Mouse (Mus musculus): ENCODE measurements at regions not wholly inside any gene's neighbourhood (a gene's known extent, or its start where the extent isn't known, plus 50 kb on each side); places are given as distances from the start of the nearest gene placed in this dataset.

GRCm38 (mm10) chr1:42231897-42232296, 463.7 kb upstream of the Pou3f3 start:
- no peak for DNase-seq (ENCODE audit: low read depth, low spot score)

GRCm38 (mm10) chr1:42232716-42233115, 462.9 kb upstream of the Pou3f3 start:
- DNase-seq (ENCODE audit: low read depth, low spot score), result no peak

- peak; percentile 37 for DNase-seq (ENCODE audit: low read depth, low spot score)
Measured at GRCm38 (mm10) chr1:42233289-42233688, 462.3 kb upstream of the Pou3f3 start.

- DNase-seq (ENCODE audit: low read depth, low spot score), result no peak
Measured at GRCm38 (mm10) chr1:42236466-42237010, 459.0 kb upstream of the Pou3f3 start.

- DNase-seq (ENCODE audit: low read depth, low spot score), result no peak
Measured at GRCm38 (mm10) chr1:42238408-42238807, 457.2 kb upstream of the Pou3f3 start.

- no peak for DNase-seq (ENCODE audit: low read depth, low spot score)
Measured at GRCm38 (mm10) chr1:42241172-42241571, 454.4 kb upstream of the Pou3f3 start.

GRCm38 (mm10) chr1:42241601-42242220, 453.9 kb upstream of the Pou3f3 start:
- DNase-seq (ENCODE audit: low read depth, low spot score), result no peak

- peak; percentile 55 for DNase-seq (ENCODE audit: low read depth, low spot score)
Measured at GRCm38 (mm10) chr1:42242586-42243457, 452.7 kb upstream of the Pou3f3 start.

GRCm38 (mm10) chr1:42243458-42243855, 452.1 kb upstream of the Pou3f3 start:
- peak; percentile 51 for DNase-seq (ENCODE audit: low read depth, low spot score)

GRCm38 (mm10) chr1:42243878-42244277, 451.7 kb upstream of the Pou3f3 start:
- peak; percentile 78 for DNase-seq (ENCODE audit: low read depth, low spot score)

- no peak for DNase-seq (ENCODE audit: low read depth, low spot score)
Measured at GRCm38 (mm10) chr1:42252386-42252785, 443.2 kb upstream of the Pou3f3 start.

GRCm38 (mm10) chr1:42253786-42254185, 441.8 kb upstream of the Pou3f3 start:
- no peak for DNase-seq (ENCODE audit: low read depth, low spot score)

- no peak for DNase-seq (ENCODE audit: low read depth, low spot score)
Measured at GRCm38 (mm10) chr1:42256911-42257595, 438.5 kb upstream of the Pou3f3 start.

GRCm38 (mm10) chr1:42257801-42258593, 437.6 kb upstream of the Pou3f3 start:
- peak; percentile 62 for DNase-seq (ENCODE audit: low read depth, low spot score)

GRCm38 (mm10) chr1:42258594-42258910, 437.0 kb upstream of the Pou3f3 start:
- DNase-seq (ENCODE audit: low read depth, low spot score), result no peak

- DNase-seq (ENCODE audit: low read depth, low spot score), result peak; percentile 71
Measured at GRCm38 (mm10) chr1:42259216-42259977, 436.2 kb upstream of the Pou3f3 start.

GRCm38 (mm10) chr1:42260033-42260925, 435.3 kb upstream of the Pou3f3 start:
- DNase-seq (ENCODE audit: low read depth, low spot score), result no peak

GRCm38 (mm10) chr1:42261031-42261430, 434.5 kb upstream of the Pou3f3 start:
- DNase-seq (ENCODE audit: low read depth, low spot score), result no peak

GRCm38 (mm10) chr1:42261800-42262199, 433.8 kb upstream of the Pou3f3 start:
- no peak for DNase-seq (ENCODE audit: low read depth, low spot score)

GRCm38 (mm10) chr1:42262606-42263005, 433.0 kb upstream of the Pou3f3 start:
- no peak for DNase-seq (ENCODE audit: low read depth, low spot score)

Data from mesoderm, embryonic 11.5 days (tissue).